Mouse (Mus musculus): Measurements from ENCODE around the gene Scg5. TPM values are rescaled to one million over a fixed set of nuclear protein-coding genes. Genes with fewer than 3 reads are reported as not detected.

Scg5 gene
- polyA plus RNA-seq, 1 experiment from 2014 or later, result 1.0 TPM

GRCm38 (mm10) chr2:113728581-113728980 is 100.3 kb downstream of the Scg5 start:
- Histone ChIP-seq H3K36me3 (ENCODE audit: control insufficient read depth, insufficient read depth, low read length) (no peaks in the 10 kb centered on the region), H3K4me2 (ENCODE audit: low read depth, low read length) (no peak overlapping the region), H3K4me1 (replicated peaks; ENCODE audit: control insufficient read depth, insufficient read depth, low read length) (no peaks in the 10 kb centered on the region), H3K9ac (ENCODE audit: low read length) (no peak overlapping the region), H3K27me3 (ENCODE audit: control insufficient read depth, insufficient read depth, low read depth, low read length) (no peaks in the 10 kb centered on the region), H3K27ac (ENCODE audit: low read length) (no peak overlapping the region), H3K4me3 (ENCODE audit: low read length) (no peak overlapping the region), H3K9me3 (ENCODE audit: control insufficient read depth, low read length) (no peaks in the 10 kb centered on the region)
- 87% methylated on average over 3 of the region's 3 CpGs for WGBS
- no peak for ATAC-seq (ENCODE audit: low read depth)

Other genes starting within 250 kb of the Scg5 start
- gene Grem1, start 70.5 kb downstream of the Scg5 start, polyA plus RNA-seq (2015; fragmentation: Nextera tagmentation; extraction: Ambion mirVana), result 0.11 and 0.15 TPM in 2 replicates
- gene Arhgap11a, start 19.5 kb upstream of the Scg5 start, polyA plus RNA-seq (2015; fragmentation: Nextera tagmentation; extraction: Ambion mirVana), result 26.7 and 28.3 TPM in 2 replicates
- gene Gjd2, start 184.5 kb upstream of the Scg5 start, polyA plus RNA-seq (2015; fragmentation: Nextera tagmentation; extraction: Ambion mirVana), result 0.05 and 0.14 TPM in 2 replicates
- gene Actc1, start 224.4 kb upstream of the Scg5 start, polyA plus RNA-seq (2015; fragmentation: Nextera tagmentation; extraction: Ambion mirVana), result 403 and 418 TPM in 2 replicates

Data from lung, embryonic 16.5 days (tissue).